Mouse (Mus musculus): ENCODE data around the gene Man2c1.

- TF ChIP-seq CTCF (IDR thresholded peaks at IDR 0.05; ENCODE audit: extremely low read depth, insufficient read length, insufficient replicate concordance, low read depth, low read length) (no peak), POLR2A (IDR thresholded peaks at IDR 0.05; ENCODE audit: low read depth, low read length) (no peak)
These were observed 11.2 kb downstream of the Man2c1 start for GRCm38 (mm10) chr9:57141417-57142353.

Measured in small intestine, adult 2 months (tissue).